Mouse (Mus musculus): ENCODE measurements around the gene Olfr715. TPM values are rescaled to one million over a fixed set of nuclear protein-coding genes. Genes with fewer than 3 reads are reported as not detected.
"Not testable (repeated sequence)": the region's sequence is repeated elsewhere in the genome, so short reads cannot be mapped to it uniquely, and the experiment has no call there.

Olfr715 gene
- total RNA-seq (2021) = not detected
- long read RNA-seq, experiment 1 = 0 reads
- long read RNA-seq, experiment 2 = 0 reads

- not testable (repeated sequence) for DNase-seq (ENCODE audit: low spot score in 2 of 2)
These were observed at the start of gene Olfr715 for GRCm38 (mm10) chr7:107130983-107131382. Gene Olfr715 (minus strand): TSS chr7:107131083.

GRCm38 (mm10) chr7:107180406-107180805 is 49.5 kb upstream of the Olfr715 start:
- DNase-seq (ENCODE audit: low spot score in 2 of 2) = no peak

GRCm38 (mm10) chr7:107166690-107167089 is 35.8 kb upstream of the Olfr715 start, which contains the start of gene Nlrp14:
Gene Nlrp14 (plus strand): TSS chr7:107166990.
- no peak for DNase-seq (ENCODE audit: low spot score in 2 of 2)

GRCm38 (mm10) chr7:107138027-107138426 is 7.1 kb upstream of the Olfr715 start, which contains the start of gene Olfr716:
Gene Olfr716 (plus strand): TSS chr7:107138327.
- not testable (repeated sequence) for DNase-seq (ENCODE audit: low spot score in 2 of 2)

GRCm38 (mm10) chr7:107110269-107110668 is 20.6 kb downstream of the Olfr715 start, which contains the start of gene Olfr715b:
Gene Olfr715b (minus strand): TSS chr7:107110369.
- not testable (repeated sequence) for DNase-seq (ENCODE audit: low spot score in 2 of 2)

- no peak for DNase-seq (ENCODE audit: low spot score in 2 of 2)
These were observed 38.0 kb downstream of the Olfr715 start, which contains the start of gene Olfr17 for GRCm38 (mm10) chr7:107092920-107093319. Gene Olfr17 (plus strand): TSS chr7:107093220.

Other genes with a start within 250 kb of the Olfr715 start
- gene Olfr706, start 242.9 kb downstream of the Olfr715 start, total RNA-seq (2021) = not detected
- gene Olfr707, start 229.8 kb downstream of the Olfr715 start, total RNA-seq (2021) = not detected
- gene Olfr1532-ps1, start 223.1 kb downstream of the Olfr715 start, total RNA-seq (2021) = not detected
- gene Olfr709-ps1, start 198.9 kb downstream of the Olfr715 start, total RNA-seq (2021) = not detected
- gene Olfr710, start 182.8 kb downstream of the Olfr715 start, total RNA-seq (2021) = not detected
- under 1 TPM in 1 of 2 experiments, not detected in 1; 0.05 TPM for gene Olfr6, start 167.1 kb downstream of the Olfr715 start, total RNA-seq (2021)
- gene Olfr711, start 155.6 kb downstream of the Olfr715 start, total RNA-seq (2021) = not detected
- not detected for gene Olfr2, start 125.0 kb downstream of the Olfr715 start, total RNA-seq (2021)
- gene Olfr713, start 99.9 kb downstream of the Olfr715 start, total RNA-seq (2021) = not detected
- gene Olfr714, start 60.1 kb downstream of the Olfr715 start, total RNA-seq (2021) = not detected
- gene Olfr17, start 37.9 kb downstream of the Olfr715 start, total RNA-seq (2021) = not detected
- not detected for gene Olfr715b, start 20.7 kb downstream of the Olfr715 start, total RNA-seq (2021)
- not detected for gene Olfr716, start 7.2 kb upstream of the Olfr715 start, total RNA-seq (2021)
- gene Nlrp14, start 35.9 kb upstream of the Olfr715 start, total RNA-seq (2021) = not detected
- not detected for gene Rbmxl2, start 78.4 kb upstream of the Olfr715 start, total RNA-seq (2021)
- gene Syt9, start 239.6 kb upstream of the Olfr715 start, total RNA-seq (2021) = 10 to 100 TPM in 1 of 2 experiments, 1 to 10 TPM in 1; 7.6 to 10.4 TPM